Mouse (Mus musculus) hindbrain, postnatal 0 days (tissue): ENCODE results near the gene C2cd2l. TPM values are rescaled to one million over a fixed set of nuclear protein-coding genes. Genes with fewer than 3 reads are reported as not detected.

Experiments used
- ATAC-seq: fragments of 200-750 bp; cut with Nextera tagmentation; 2 replicates; pipeline ENCODE4 v1.8.0; 2017; ENCODE audit warnings: mild to moderate bottlenecking, moderate TSS enrichment, moderate library complexity
- DNase-seq: peaks from one replicate; pipeline ENCODE4 v3.0.0-alpha.2; 2015; ENCODE audit warnings: low spot score
- H3K27ac ChIP-seq: fragments of 300-500 bp; sonication (generic); 2 replicates; pipeline ENCODE4 v1.5.1; 2014; ENCODE audit warnings: mild to moderate bottlenecking
- H3K27me3 ChIP-seq: fragments of 300-500 bp; sonication (generic); 2 replicates; pipeline ENCODE4 v1.6.1; 2014; ENCODE audit warnings: low read length, mixed read lengths; ENCODE audit not compliant: insufficient read depth
- H3K36me3 ChIP-seq: fragments of 300-500 bp; sonication (generic); 2 replicates; pipeline ENCODE4 v1.6.1; 2014; ENCODE audit warnings: low read length, mixed read lengths; ENCODE audit not compliant: insufficient read depth
- H3K4me1 ChIP-seq: fragments of 300-500 bp; sonication (generic); 2 replicates; pipeline ENCODE4 v1.6.1; 2014; ENCODE audit warnings: antibody characterized with exemption, low read length, mixed read lengths; ENCODE audit not compliant: insufficient read depth
- H3K4me2 ChIP-seq: fragments of 300-500 bp; sonication (generic); 2 replicates; pipeline ENCODE4 v1.6.1; 2014; ENCODE audit warnings: low read depth, mild to moderate bottlenecking, low read length, moderate library complexity, mixed read lengths
- H3K4me3 ChIP-seq: fragments of 300-500 bp; sonication (generic); 2 replicates; pipeline ENCODE4 v1.5.1; 2014; ENCODE audit warnings: low read length
- H3K9ac ChIP-seq: fragments of 300-500 bp; sonication (generic); replicated peaks from 2 replicates; pipeline ENCODE4 v1.6.1; 2014; ENCODE audit warnings: mild to moderate bottlenecking, low read length, moderate library complexity, mixed read lengths
- H3K9me3 ChIP-seq: fragments of 300-500 bp; sonication (generic); 2 replicates; pipeline ENCODE4 v1.6.1; 2016; ENCODE audit warnings: low read length, mixed read lengths
- CTCF ChIP-seq: IDR thresholded peaks from 2 replicates; pipeline ENCODE4 v1.5.1; 2016; ENCODE audit warnings: antibody characterized with exemption, control low read depth, low read depth
- WGBS: fragments of 180-500 bp; shearing (Covaris S2); extraction: QIAGEN DNeasy Blood & Tissue Kit; methylation state at CpG from one replicate; pipeline ENCODE4 v1.1.7; 2014; 5-methylcytosine and 5-hydroxymethylcytosine counted together
- microRNA-seq, 2 experiments: library from miRNA; unstranded; fragments of <30 nt; microRNA quantifications; one replicate each; pipeline ENCODE4; 2016
- polyA plus RNA-seq: library from polyadenylated mRNA; unstranded; fragments of >200 nt; fragmentation: Nextera tagmentation; extraction: Ambion mirVana; gene quantifications from 2 replicates; pipeline ENCODE4 v1.2.1, GENCODE M21; 2015
- total RNA-seq: library from RNA; depleted of rRNA; stranded (reverse); fragments of >200 nt; gene quantifications from 2 replicates; pipeline ENCODE4 v1.2.3, GENCODE M21; 2014; rRNA removed

C2cd2l gene
- total and polyA plus RNA-seq, 2 experiments from 2014 or later: 22.8 to 55.6 TPM

GRCm38 (mm10) chr9:44269077-44269476 lies 51.0 kb downstream of the C2cd2l start:
- H3K9me3 ChIP-seq: no peaks in the 10 kb centered on the region
- WGBS: 89% methylated on average over 3 of the region's 3 CpGs
- H3K4me1 ChIP-seq: peaks cover 6% of the 10 kb centered on the region
- no peak overlapping the region for H3K9ac ChIP-seq
- H3K4me2 ChIP-seq: no peak overlapping the region
- peak; percentile 63 for TF ChIP-seq CTCF
- ATAC-seq (no peak), DNase-seq (no peak)
- H3K4me3 ChIP-seq: no peak overlapping the region
- peaks cover 6% of the 10 kb centered on the region; the same call in 1 of the 2 replicates for H3K36me3 ChIP-seq
- H3K27ac ChIP-seq: no peak overlapping the region
- H3K27me3 ChIP-seq: no peaks in the 10 kb centered on the region

DNA sequence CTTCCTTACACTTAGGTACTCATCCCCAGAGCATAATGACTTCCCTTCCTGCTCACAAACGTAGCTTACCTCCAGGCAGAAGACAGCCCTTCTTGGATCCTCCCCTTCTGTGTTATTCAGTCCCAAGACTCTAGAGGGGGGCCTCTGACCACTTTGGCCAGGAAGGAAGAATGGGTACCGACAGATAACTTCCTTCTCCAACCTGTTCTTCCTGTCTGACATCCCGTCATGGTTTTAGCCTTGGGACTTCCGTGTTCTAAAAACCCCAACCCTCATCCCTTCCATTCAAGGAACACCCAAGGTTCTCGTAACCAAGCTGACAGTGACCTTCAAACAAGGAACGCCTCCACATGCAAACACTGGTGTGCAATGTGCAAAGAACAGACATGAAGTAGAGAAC lies 51.7 kb downstream of the C2cd2l start, which contains the start of gene Nlrx1:
Gene Nlrx1 (minus strand): TSS at position 168 of the 400 bp plus-strand sequence.
- peak within 1 kb of the TSS; percentile 40 for H3K4me3 ChIP-seq
- no peaks in the 10 kb centered on the region; the same call in 1 of the 2 replicates for H3K36me3 ChIP-seq
- peak within 1 kb of the TSS; percentile 82 for H3K27ac ChIP-seq
- H3K4me2 ChIP-seq: peak within 1 kb of the TSS; percentile 57
- DNase-seq (no peak), ATAC-seq (no peak)
- WGBS: 83% methylated on average over 6 of the region's 6 CpGs
- no peaks in the 10 kb centered on the region for H3K27me3 ChIP-seq
- TF ChIP-seq CTCF: no peak
- peaks cover 6% of the 10 kb centered on the region for H3K4me1 ChIP-seq
- peak within 1 kb of the TSS; percentile 71 for H3K9ac ChIP-seq
- no peaks in the 10 kb centered on the region for H3K9me3 ChIP-seq

- peak; percentile 69 for TF ChIP-seq CTCF
- H3K9me3 ChIP-seq: no peaks in the 10 kb centered on the region
- ATAC-seq (peak; percentile 82), DNase-seq (peak; percentile 86)
- peaks cover 6% of the 10 kb centered on the region for H3K4me1 ChIP-seq
- no peaks in the 10 kb centered on the region for H3K36me3 ChIP-seq
- H3K4me2 ChIP-seq: peak overlapping the region; percentile 57
- peak overlapping the region; percentile 82 for H3K27ac ChIP-seq
- peak overlapping the region; percentile 71 for H3K9ac ChIP-seq
- 6% methylated on average over 28 of the region's 28 CpGs for WGBS
- peak overlapping the region; percentile 40 for H3K4me3 ChIP-seq
- H3K27me3 ChIP-seq: no peaks in the 10 kb centered on the region
Observed at GRCm38 (mm10) chr9:44268027-44268360, 52.1 kb downstream of the C2cd2l start.

- Histone ChIP-seq H3K4me1 (peaks cover 6% of the 10 kb centered on the region), H3K4me3 (peak overlapping the region; percentile 40), H3K27ac (peak overlapping the region; percentile 82), H3K9me3 (no peaks in the 10 kb centered on the region), H3K9ac (peak overlapping the region; percentile 71), H3K4me2 (peak overlapping the region; percentile 57), H3K27me3 (no peaks in the 10 kb centered on the region), H3K36me3 (no peaks in the 10 kb centered on the region)
- ATAC-seq: no peak; the same call in 1 of the 2 replicates
- no peak for DNase-seq
- 7% methylated on average over 21 of the region's 23 CpGs for WGBS
- peak; percentile 24; the same call in 1 of the 2 replicates for TF ChIP-seq CTCF
Observed at GRCm38 (mm10) chr9:44267319-44268026, 52.6 kb downstream of the C2cd2l start.

DNA sequence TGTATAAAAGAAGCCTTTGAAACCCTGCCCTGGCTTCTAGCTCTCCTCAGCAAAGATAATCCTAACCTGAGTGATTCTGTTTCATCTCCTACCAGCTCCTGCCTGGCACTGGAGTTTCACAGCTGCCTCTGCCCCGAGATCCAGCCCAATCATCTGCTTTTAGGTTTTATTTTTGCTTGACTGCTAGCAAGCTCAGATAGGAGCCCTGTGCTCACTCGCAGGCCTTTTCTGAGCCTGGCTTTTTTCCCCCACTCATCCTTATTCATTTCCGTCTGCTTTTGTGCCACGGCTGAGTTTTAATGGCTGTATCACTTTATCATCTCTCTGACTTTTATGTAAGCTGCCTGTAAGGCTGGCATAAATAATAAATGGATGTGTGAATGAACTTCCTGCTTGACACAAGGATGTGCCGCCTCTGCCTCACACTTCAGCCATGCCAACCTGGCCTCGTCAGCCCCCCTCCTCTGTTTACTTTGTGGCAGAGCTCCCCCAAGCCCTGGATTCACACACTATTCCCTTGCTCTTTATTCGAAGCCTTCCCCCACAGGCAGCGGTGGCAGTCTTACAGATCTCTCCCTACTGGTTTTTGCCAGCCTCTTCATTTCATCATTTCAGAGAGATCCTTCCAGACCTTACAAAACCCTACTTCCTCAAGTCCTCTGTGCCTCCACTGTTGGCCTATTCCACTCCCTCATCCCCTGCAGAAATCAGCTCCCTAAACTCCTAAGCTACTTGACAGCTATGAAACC lies 53.4 kb downstream of the C2cd2l start:
- ATAC-seq (no peak), DNase-seq (no peak)
- peak overlapping the region; percentile 71; the same call in 1 of the 2 replicates for H3K9ac ChIP-seq

GRCm38 (mm10) chr9:44261388-44261787 lies 58.7 kb downstream of the C2cd2l start:
- Histone ChIP-seq H3K4me1 (no peaks in the 10 kb centered on the region), H3K9me3 (no peaks in the 10 kb centered on the region), H3K27me3 (no peaks in the 10 kb centered on the region), H3K27ac (no peak overlapping the region), H3K36me3 (no peaks in the 10 kb centered on the region), H3K4me2 (no peak overlapping the region), H3K9ac (no peak overlapping the region), H3K4me3 (no peak overlapping the region)
- no peak for TF ChIP-seq CTCF
- no peak for ATAC-seq
- WGBS: 84% methylated on average over 14 of the region's 14 CpGs
- DNase-seq: no peak

More for the DNA sequence above, 53.4 kb downstream of the C2cd2l start:
- Histone ChIP-seq H3K4me3 (no peak overlapping the region), H3K4me2 (no peak overlapping the region), H3K4me1 (peaks cover 6% of the 10 kb centered on the region), H3K36me3 (no peaks in the 10 kb centered on the region), H3K27ac (peak overlapping the region; percentile 82; the same call in 1 of the 2 replicates), H3K27me3 (no peaks in the 10 kb centered on the region), H3K9me3 (no peaks in the 10 kb centered on the region)
- TF ChIP-seq CTCF: no peak
- 39% methylated on average over 8 of the region's 8 CpGs for WGBS

Small RNA genes within 50 kb of the gene (microRNA-seq; reads per million reads assigned to microRNA genes)
- 0 reads per million in 2 experiments for gene Gm44335

Other genes with a start within 250 kb of the C2cd2l start
- 2.8 and 4.0 TPM in 2 replicates for gene Mfrp, start 218.6 kb downstream of the C2cd2l start, total RNA-seq
- gene Mfrp, start 218.6 kb downstream of the C2cd2l start, polyA plus RNA-seq: 0.24 and 0.50 TPM in 2 replicates
- gene C1qtnf5, start 213.0 kb downstream of the C2cd2l start, total RNA-seq: 36.7 and 39.5 TPM in 2 replicates
- gene C1qtnf5, start 213.0 kb downstream of the C2cd2l start, polyA plus RNA-seq: 12.3 and 12.8 TPM in 2 replicates
- gene Gm49380, start 206.8 kb downstream of the C2cd2l start, total RNA-seq: not detected in 2 replicates
- gene Gm49380, start 206.8 kb downstream of the C2cd2l start, polyA plus RNA-seq: 0.21 TPM in 1 of 2 replicates, not detected in the other
- gene Rnf26, start 206.8 kb downstream of the C2cd2l start, total RNA-seq: 17.5 and 24.3 TPM in 2 replicates
- 38.0 and 41.1 TPM in 2 replicates for gene Rnf26, start 206.8 kb downstream of the C2cd2l start, polyA plus RNA-seq
- gene Mcam, start 185.8 kb downstream of the C2cd2l start, total RNA-seq: 23.7 and 29.5 TPM in 2 replicates
- 8.0 and 9.0 TPM in 2 replicates for gene Mcam, start 185.8 kb downstream of the C2cd2l start, polyA plus RNA-seq
- 24.2 and 30.5 TPM in 2 replicates for gene Cbl, start 86.2 kb downstream of the C2cd2l start, total RNA-seq
- gene Cbl, start 86.2 kb downstream of the C2cd2l start, polyA plus RNA-seq: 13.2 and 14.3 TPM in 2 replicates
- gene Ccdc153, start 79.6 kb downstream of the C2cd2l start, total RNA-seq: 1.0 TPM in 1 of 2 replicates, not detected in the other
- gene Ccdc153, start 79.6 kb downstream of the C2cd2l start, polyA plus RNA-seq: 2.2 and 2.6 TPM in 2 replicates
- 0.31 TPM in 1 of 2 replicates, not detected in the other for gene Pdzd3, start 68.8 kb downstream of the C2cd2l start, total RNA-seq
- gene Pdzd3, start 68.8 kb downstream of the C2cd2l start, polyA plus RNA-seq: 0.13 and 0.34 TPM in 2 replicates
- gene Nlrx1, start 51.7 kb downstream of the C2cd2l start, total RNA-seq: 5.7 and 12.7 TPM in 2 replicates
- gene Nlrx1, start 51.7 kb downstream of the C2cd2l start, polyA plus RNA-seq: 5.1 and 6.9 TPM in 2 replicates
- 59.1 and 69.6 TPM in 2 replicates for gene Abcg4, start 31.7 kb downstream of the C2cd2l start, total RNA-seq
- gene Abcg4, start 31.7 kb downstream of the C2cd2l start, polyA plus RNA-seq: 21.0 and 24.1 TPM in 2 replicates
- gene Hinfp, start 14.6 kb downstream of the C2cd2l start, total RNA-seq: 28.4 and 38.6 TPM in 2 replicates
- gene Hinfp, start 14.6 kb downstream of the C2cd2l start, polyA plus RNA-seq: 14.8 and 15.2 TPM in 2 replicates
- 16.4 and 24.6 TPM in 2 replicates for gene Dpagt1, start 5.7 kb upstream of the C2cd2l start, total RNA-seq
- gene Dpagt1, start 5.7 kb upstream of the C2cd2l start, polyA plus RNA-seq: 30.9 and 34.9 TPM in 2 replicates
- gene H2afx, start 14.4 kb upstream of the C2cd2l start, total RNA-seq: 272 and 314 TPM in 2 replicates
- 123 and 136 TPM in 2 replicates for gene H2afx, start 14.4 kb upstream of the C2cd2l start, polyA plus RNA-seq
- 38.7 and 38.8 TPM in 2 replicates for gene Hmbs, start 23.9 kb upstream of the C2cd2l start, total RNA-seq
- gene Hmbs, start 23.9 kb upstream of the C2cd2l start, polyA plus RNA-seq: 64.3 and 67.3 TPM in 2 replicates
- 41.6 and 53.2 TPM in 2 replicates for gene Vps11, start 41.4 kb upstream of the C2cd2l start, total RNA-seq
- gene Vps11, start 41.4 kb upstream of the C2cd2l start, polyA plus RNA-seq: 39.3 and 39.9 TPM in 2 replicates
- gene Hyou1, start 59.2 kb upstream of the C2cd2l start, total RNA-seq: 60.6 and 95.7 TPM in 2 replicates
- 15.5 and 17.4 TPM in 2 replicates for gene Hyou1, start 59.2 kb upstream of the C2cd2l start, polyA plus RNA-seq
- gene Slc37a4, start 76.6 kb upstream of the C2cd2l start, total RNA-seq: 72.7 and 93.9 TPM in 2 replicates
- 40.2 and 40.3 TPM in 2 replicates for gene Slc37a4, start 76.6 kb upstream of the C2cd2l start, polyA plus RNA-seq
- 190 and 229 TPM in 2 replicates for gene Rps25, start 86.9 kb upstream of the C2cd2l start, total RNA-seq
- 1,650 and 1,709 TPM in 2 replicates for gene Rps25, start 86.9 kb upstream of the C2cd2l start, polyA plus RNA-seq
- gene Trappc4, start 87.3 kb upstream of the C2cd2l start, total RNA-seq: 108 and 120 TPM in 2 replicates
- 293 and 307 TPM in 2 replicates for gene Trappc4, start 87.3 kb upstream of the C2cd2l start, polyA plus RNA-seq
- 14.7 and 23.6 TPM in 2 replicates for gene Ccdc84, start 98.3 kb upstream of the C2cd2l start, total RNA-seq
- 26.0 and 31.1 TPM in 2 replicates for gene Ccdc84, start 98.3 kb upstream of the C2cd2l start, polyA plus RNA-seq
- not detected in 2 replicates for gene Foxr1, start 120.9 kb upstream of the C2cd2l start, total RNA-seq
- not detected in 2 replicates for gene Foxr1, start 120.9 kb upstream of the C2cd2l start, polyA plus RNA-seq
- gene Upk2, start 134.7 kb upstream of the C2cd2l start, total RNA-seq: not detected in 2 replicates
- not detected in 2 replicates for gene Upk2, start 134.7 kb upstream of the C2cd2l start, polyA plus RNA-seq
- gene Bcl9l, start 162.5 kb upstream of the C2cd2l start, total RNA-seq: 32.7 and 44.5 TPM in 2 replicates
- gene Bcl9l, start 162.5 kb upstream of the C2cd2l start, polyA plus RNA-seq: 7.8 and 8.4 TPM in 2 replicates
- not detected in 2 replicates for gene Cxcr5, start 241.6 kb upstream of the C2cd2l start, total RNA-seq
- not detected in 2 replicates for gene Cxcr5, start 241.6 kb upstream of the C2cd2l start, polyA plus RNA-seq